Mouse (Mus musculus) liver, embryonic 14.5 days (tissue): ENCODE measurements at regions not wholly inside any gene's neighbourhood (a gene's known extent, or its start where the extent isn't known, plus 50 kb on each side); places are given as distances from the start of the nearest gene placed in this dataset.

Experiments used
- ATAC-seq: fragments of 200-750 bp; cut with Nextera tagmentation; 2 replicates; pipeline ENCODE4 v1.8.0; 2017; ENCODE audit warnings: moderate number of reproducible peaks, mild to moderate bottlenecking, moderate library complexity; ENCODE audit not compliant: insufficient read depth
- DNase-seq, 3 experiments: peaks; one replicate each; pipeline ENCODE4 v3.0.0-alpha.2; 2012 to 2013; ENCODE audit warnings: low read depth in 3 of 3, low spot score in 3 of 3
- H3K27ac ChIP-seq: fragments of 300-500 bp; sonication (generic); 2 replicates; pipeline ENCODE4 v1.5.1; 2014; ENCODE audit warnings: moderate library complexity, mild to moderate bottlenecking, control low read depth, inconsistent platforms
- H3K27me3 ChIP-seq: fragments of 300-500 bp; sonication (generic); 2 replicates; pipeline ENCODE4 v1.6.1; 2014; ENCODE audit warnings: mild to moderate bottlenecking, low read length, moderate library complexity; ENCODE audit not compliant: control insufficient read depth, insufficient read depth
- H3K36me3 ChIP-seq: fragments of 300-500 bp; sonication (generic); replicated peaks from 2 replicates; pipeline ENCODE4 v1.6.1; 2014; ENCODE audit warnings: low read depth; ENCODE audit not compliant: control insufficient read depth, insufficient read depth
- H3K4me1 ChIP-seq, 2 experiments: fragments of 200-500 bp in 1 of 2; fragments of 300-500 bp in 1 of 2; sonication (generic) in 1 of 2; replicated peaks; 2 replicates each; pipeline ENCODE4 v1.6.1; 2012 to 2014; ENCODE audit warnings: antibody characterized with exemption in 1 of 2, inconsistent platforms in 1 of 2, low read length in 1 of 2; ENCODE audit not compliant: control insufficient read depth in 2 of 2, insufficient read depth in 2 of 2
- H3K4me2 ChIP-seq: fragments of 300-500 bp; sonication (generic); 2 replicates; pipeline ENCODE4 v1.6.1; 2014; ENCODE audit warnings: low read depth, mild to moderate bottlenecking, control low read depth, moderate library complexity
- H3K4me3 ChIP-seq, 2 experiments: fragments of 200-500 bp in 1 of 2; fragments of 300-500 bp in 1 of 2; sonication (generic) in 1 of 2; 2 replicates each; pipeline ENCODE4 v1.5.1; 2012 to 2014; ENCODE audit warnings: low read depth in 2 of 2, low read length in 2 of 2, mild to moderate bottlenecking in 2 of 2, control low read depth in 1 of 2, inconsistent platforms in 1 of 2, moderate library complexity in 1 of 2; ENCODE audit not compliant: insufficient read depth in 1 of 2
- H3K9ac ChIP-seq: fragments of 300-500 bp; sonication (generic); replicated peaks from 2 replicates; pipeline ENCODE4 v1.6.1; 2014; ENCODE audit warnings: mild to moderate bottlenecking, control low read depth, moderate library complexity
- H3K9me3 ChIP-seq: fragments of 300-500 bp; sonication (generic); 2 replicates; pipeline ENCODE4 v1.6.1; 2016; ENCODE audit warnings: low read length, mixed read lengths; ENCODE audit not compliant: control insufficient read depth
- CTCF ChIP-seq: IDR thresholded peaks from 2 replicates; pipeline ENCODE4 v1.5.1; 2016; ENCODE audit warnings: antibody characterized with exemption, low read depth, control low read depth
- EP300 ChIP-seq: IDR thresholded peaks from 2 replicates; pipeline ENCODE4 v1.6.1; 2016; ENCODE audit warnings: antibody characterized with exemption, low read depth
- WGBS: fragments of 180-500 bp; shearing (Covaris S2); extraction: QIAGEN DNeasy Blood & Tissue Kit; methylation state at CpG from one replicate; pipeline ENCODE4 v1.1.7; 2014; ENCODE audit not compliant: insufficient replicate concordance; 5-methylcytosine and 5-hydroxymethylcytosine counted together

- Histone ChIP-seq H3K9ac (no peak overlapping the region), H3K9me3 (no peaks in the 10 kb centered on the region), H3K4me2 (no peak overlapping the region), H3K27ac (no peak overlapping the region), H3K36me3 (no peaks in the 10 kb centered on the region), H3K4me1 (no peaks in the 10 kb centered on the region), H3K27me3 (no peaks in the 10 kb centered on the region), H3K4me3 (no peak overlapping the region)
- TF ChIP-seq CTCF (no peak), EP300 (no peak)
- 58% methylated on average over 1 of the region's 1 CpGs for WGBS
- ATAC-seq (0 out of 2 replicates have a peak, but pooled peaks have one; percentile 23), DNase-seq (no peak)
Measured at GRCm38 (mm10) chr12:114285082-114285481, 741.4 kb downstream of the Adam6a start.

- no peak for DNase-seq
- no peaks in the 10 kb centered on the region for H3K27me3 ChIP-seq
- H3K4me2 ChIP-seq, result no peak overlapping the region
- H3K4me1 ChIP-seq, result no peaks in the 10 kb centered on the region
- no peak overlapping the region for H3K27ac ChIP-seq
- no peak for TF ChIP-seq EP300
- no peak for TF ChIP-seq CTCF
- H3K9ac ChIP-seq, result no peak overlapping the region
- no peak overlapping the region for H3K4me3 ChIP-seq
- WGBS, result 54% methylated on average over 3 of the region's 3 CpGs
- no peaks in the 10 kb centered on the region for H3K36me3 ChIP-seq
- H3K9me3 ChIP-seq, result no peaks in the 10 kb centered on the region
- ATAC-seq, result no peak
Measured at GRCm38 (mm10) chr12:114287041-114287440, 743.3 kb downstream of the Adam6a start.

GRCm38 (mm10) chr12:114291083-114291482 lies 747.4 kb downstream of the Adam6a start:
- Histone ChIP-seq H3K4me2 (no peak overlapping the region), H3K36me3 (no peaks in the 10 kb centered on the region), H3K4me3 (no peak overlapping the region), H3K4me1 (no peaks in the 10 kb centered on the region), H3K9me3 (no peaks in the 10 kb centered on the region), H3K27ac (no peak overlapping the region), H3K27me3 (no peaks in the 10 kb centered on the region), H3K9ac (no peak overlapping the region)
- ATAC-seq, result no peak
- 71% methylated on average over 3 of the region's 3 CpGs for WGBS
- no peak for DNase-seq
- TF ChIP-seq EP300 (no peak), CTCF (no peak)

GRCm38 (mm10) chr12:114299771-114300170 lies 756.1 kb downstream of the Adam6a start:
- ATAC-seq, result no peak
- Histone ChIP-seq H3K9ac (no peak overlapping the region), H3K9me3 (no peaks in the 10 kb centered on the region), H3K4me2 (no peak overlapping the region), H3K4me3 (no peak overlapping the region), H3K27me3 (no peaks in the 10 kb centered on the region), H3K36me3 (no peaks in the 10 kb centered on the region), H3K4me1 (no peaks in the 10 kb centered on the region), H3K27ac (no peak overlapping the region)
- 38% methylated on average over 5 of the region's 5 CpGs for WGBS
- no peak for DNase-seq
- TF ChIP-seq CTCF (no peak), EP300 (no peak)

- WGBS, result 66% methylated on average over 2 of the region's 2 CpGs
- no peaks in the 10 kb centered on the region; the same call in 1 of the 2 replicates for H3K9me3 ChIP-seq
- DNase-seq (no peak), ATAC-seq (no peak)
- H3K36me3 ChIP-seq, result no peaks in the 10 kb centered on the region
- H3K4me1 ChIP-seq, result no peaks in the 10 kb centered on the region
- H3K27me3 ChIP-seq, result no peaks in the 10 kb centered on the region
- H3K9ac ChIP-seq, result no peak overlapping the region
- no peak overlapping the region for H3K4me2 ChIP-seq
- TF ChIP-seq EP300 (no peak), CTCF (no peak)
- H3K4me3 ChIP-seq, result no peak overlapping the region
- no peak overlapping the region for H3K27ac ChIP-seq
Measured at GRCm38 (mm10) chr12:114301728-114302127, 758.0 kb downstream of the Adam6a start.

- H3K27ac ChIP-seq, result no peak overlapping the region
- H3K4me1 ChIP-seq, result no peaks in the 10 kb centered on the region
- H3K4me2 ChIP-seq, result no peak overlapping the region
- no peak overlapping the region for H3K9ac ChIP-seq
- ATAC-seq (no peak), DNase-seq (no peak)
- no peak overlapping the region for H3K4me3 ChIP-seq
- H3K27me3 ChIP-seq, result no peaks in the 10 kb centered on the region
- TF ChIP-seq CTCF, result no peak
- TF ChIP-seq EP300, result no peak
- no peaks in the 10 kb centered on the region for H3K9me3 ChIP-seq
- H3K36me3 ChIP-seq, result no peaks in the 10 kb centered on the region
Measured at GRCm38 (mm10) chr12:114332552-114332951, 788.8 kb downstream of the Adam6a start.
